Mouse (Mus musculus): Measurements from ENCODE around the gene Rsph1. TPM values are rescaled to one million over a fixed set of nuclear protein-coding genes. Genes with fewer than 3 reads are reported as not detected.

The Rsph1 gene
- polyA plus RNA-seq, 1 experiment from 2014 or later: 0.88 TPM

- H3K4me1 ChIP-seq (replicated peaks; ENCODE audit: control insufficient read depth, insufficient read depth, low read length): peaks cover 21% of the 10 kb centered on the region
- DNase-seq (ENCODE audit: low spot score) (no peak), ATAC-seq (replicated peaks; ENCODE audit: low FRiP score) (no peak)
- H3K27me3 ChIP-seq (replicated peaks; ENCODE audit: control insufficient read depth, insufficient read depth, low read length): peaks cover 8% of the 10 kb centered on the region
- H3K9me3 ChIP-seq (ENCODE audit: control insufficient read depth, low read length): no peaks in the 10 kb centered on the region
- WGBS: 10% methylated on average over 7 of the region's 7 CpGs
- no peak overlapping the region for H3K27ac ChIP-seq (ENCODE audit: low read depth, low read length)
- peak overlapping the region; percentile 64 for H3K4me3 ChIP-seq (ENCODE audit: low read depth, low read length)
- H3K36me3 ChIP-seq (ENCODE audit: control insufficient read depth, insufficient read depth, low read length): no peaks in the 10 kb centered on the region
- H3K4me2 ChIP-seq: peak overlapping the region; percentile 97
- H3K9ac ChIP-seq (ENCODE audit: low read depth, low read length): 0 out of 2 replicates have a peak overlapping the region, but pooled peaks have one; percentile 3
These were observed 20.3 kb upstream of the Rsph1 start for GRCm38 (mm10) chr17:31297521-31297939.

- H3K4me3 ChIP-seq (ENCODE audit: low read depth, low read length): peak overlapping the region; percentile 64
- no peaks in the 10 kb centered on the region for H3K36me3 ChIP-seq (ENCODE audit: control insufficient read depth, insufficient read depth, low read length)
- WGBS: 2% methylated on average over 66 of the region's 68 CpGs
- H3K9me3 ChIP-seq (ENCODE audit: control insufficient read depth, low read length): no peaks in the 10 kb centered on the region
- peaks cover 8% of the 10 kb centered on the region for H3K27me3 ChIP-seq (replicated peaks; ENCODE audit: control insufficient read depth, insufficient read depth, low read length)
- peak; percentile 80 for DNase-seq (ENCODE audit: low spot score)
- peak; percentile 78 for ATAC-seq (replicated peaks; ENCODE audit: low FRiP score)
- H3K4me2 ChIP-seq: peak overlapping the region; percentile 97
- peak overlapping the region; percentile 11; the same call in 1 of the 2 replicates for H3K27ac ChIP-seq (ENCODE audit: low read depth, low read length)
- peak overlapping the region; percentile 73 for H3K9ac ChIP-seq (ENCODE audit: low read depth, low read length)
- peaks cover 21% of the 10 kb centered on the region for H3K4me1 ChIP-seq (replicated peaks; ENCODE audit: control insufficient read depth, insufficient read depth, low read length)
These were observed 19.0 kb upstream of the Rsph1 start for GRCm38 (mm10) chr17:31295892-31296781.

DNA sequence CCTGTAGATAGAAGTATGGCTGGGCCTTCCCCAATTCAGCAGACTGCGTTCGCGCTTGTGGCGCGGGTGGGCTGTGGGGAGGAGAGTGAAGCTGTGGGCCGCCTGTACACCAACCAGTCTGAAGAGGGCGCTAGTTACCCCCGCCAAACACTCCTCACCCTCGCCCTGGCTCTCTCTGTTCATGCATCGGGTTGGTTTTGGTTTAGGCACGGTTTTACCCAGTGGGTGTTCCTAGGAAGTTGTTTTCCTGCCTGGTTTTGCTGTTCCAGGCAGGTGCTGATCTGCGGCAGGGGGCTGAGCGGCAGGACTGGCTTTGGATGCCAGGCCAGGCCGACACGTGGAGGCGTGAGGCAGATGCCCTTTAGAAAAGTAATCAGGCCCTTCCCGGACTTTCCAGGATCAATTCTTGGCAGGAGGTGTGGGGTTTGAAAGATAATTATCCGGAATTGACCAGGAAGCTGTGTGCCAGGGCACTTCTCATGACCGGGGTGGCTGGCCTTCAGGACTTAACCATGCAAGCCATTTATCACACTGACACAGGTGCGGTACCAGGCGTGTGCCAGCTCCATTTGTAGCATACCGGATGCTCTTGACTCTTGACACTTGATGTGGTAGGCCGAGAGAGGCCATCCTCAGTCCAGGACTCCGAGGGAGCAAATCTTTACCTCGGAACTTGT is 18.2 kb upstream of the Rsph1 start:
- peak overlapping the region; percentile 73 for H3K9ac ChIP-seq (ENCODE audit: low read depth, low read length)
- no peaks in the 10 kb centered on the region for H3K36me3 ChIP-seq (ENCODE audit: control insufficient read depth, insufficient read depth, low read length)
- ATAC-seq (replicated peaks; ENCODE audit: low FRiP score): peak; percentile 70
- H3K27ac ChIP-seq (ENCODE audit: low read depth, low read length): no peak overlapping the region
- H3K27me3 ChIP-seq (replicated peaks; ENCODE audit: control insufficient read depth, insufficient read depth, low read length): peaks cover 8% of the 10 kb centered on the region
- peaks cover 21% of the 10 kb centered on the region for H3K4me1 ChIP-seq (replicated peaks; ENCODE audit: control insufficient read depth, insufficient read depth, low read length)
- WGBS: 10% methylated on average over 25 of the region's 25 CpGs
- H3K4me3 ChIP-seq (ENCODE audit: low read depth, low read length): peak overlapping the region; percentile 64
- H3K4me2 ChIP-seq: peak overlapping the region; percentile 97
- H3K9me3 ChIP-seq (ENCODE audit: control insufficient read depth, low read length): no peaks in the 10 kb centered on the region
- DNase-seq (ENCODE audit: low spot score): peak; percentile 51

DNA sequence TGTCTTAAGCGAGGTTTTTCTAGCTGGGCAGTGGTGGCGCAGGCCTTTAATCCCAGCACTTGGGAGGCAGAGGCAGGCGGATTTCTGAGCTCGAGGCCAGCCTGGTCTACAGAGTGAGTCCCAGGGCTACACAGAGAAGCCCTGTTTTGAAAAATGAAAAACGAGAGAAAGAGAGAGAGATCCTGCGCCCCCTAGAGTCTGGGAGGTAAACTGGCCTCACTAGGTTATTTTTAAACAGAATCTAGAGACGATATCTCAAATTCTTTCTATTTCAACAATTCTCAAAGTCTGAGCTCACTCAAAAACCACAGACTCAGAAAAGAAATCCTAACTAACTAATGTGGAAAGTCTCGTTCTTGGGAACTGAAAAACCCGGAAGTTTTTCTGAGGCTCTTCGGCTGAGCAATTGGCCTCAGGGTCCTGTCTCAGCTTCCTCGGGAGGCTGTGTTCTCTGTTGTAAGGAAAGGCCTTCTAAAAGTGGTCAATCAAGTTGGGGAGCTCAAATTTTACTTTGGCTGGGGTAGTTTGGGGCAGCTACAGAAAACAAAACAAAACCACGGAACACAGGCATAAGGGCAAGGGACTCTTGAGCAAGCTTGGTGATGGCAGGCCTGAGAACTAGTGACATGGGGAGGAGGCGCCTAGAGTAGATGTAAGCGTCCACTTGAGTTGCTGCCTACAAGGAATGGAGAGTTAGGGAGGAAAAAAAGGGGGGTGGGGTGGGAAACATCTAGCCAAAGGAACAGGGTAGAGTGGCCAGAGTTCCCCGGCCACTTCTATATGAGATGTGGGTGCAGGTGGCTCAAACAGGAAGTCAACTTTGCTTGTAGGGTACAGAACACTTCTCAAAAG is 17.4 kb upstream of the Rsph1 start:
- no peak for DNase-seq (ENCODE audit: low spot score)
- no peak overlapping the region for H3K4me3 ChIP-seq (ENCODE audit: low read depth, low read length)
- peak overlapping the region; percentile 5; the same call in 1 of the 2 replicates for H3K9ac ChIP-seq (ENCODE audit: low read depth, low read length)
- H3K27me3 ChIP-seq (replicated peaks; ENCODE audit: control insufficient read depth, insufficient read depth, low read length): peaks cover 8% of the 10 kb centered on the region
- no peak for ATAC-seq (replicated peaks; ENCODE audit: low FRiP score)
- H3K4me1 ChIP-seq (replicated peaks; ENCODE audit: control insufficient read depth, insufficient read depth, low read length): peaks cover 21% of the 10 kb centered on the region
- no peaks in the 10 kb centered on the region for H3K9me3 ChIP-seq (ENCODE audit: control insufficient read depth, low read length)
- H3K27ac ChIP-seq (ENCODE audit: low read depth, low read length): no peak overlapping the region
- peak overlapping the region; percentile 97 for H3K4me2 ChIP-seq
- H3K36me3 ChIP-seq (ENCODE audit: control insufficient read depth, insufficient read depth, low read length): no peaks in the 10 kb centered on the region
- 68% methylated on average over 15 of the region's 15 CpGs for WGBS

- 51% methylated on average over 6 of the region's 6 CpGs for WGBS
- DNase-seq (ENCODE audit: low spot score): no peak
- H3K27ac ChIP-seq (ENCODE audit: low read depth, low read length): no peak overlapping the region
These were observed 13.7 kb upstream of the Rsph1 start for GRCm38 (mm10) chr17:31290859-31291258.

DNA sequence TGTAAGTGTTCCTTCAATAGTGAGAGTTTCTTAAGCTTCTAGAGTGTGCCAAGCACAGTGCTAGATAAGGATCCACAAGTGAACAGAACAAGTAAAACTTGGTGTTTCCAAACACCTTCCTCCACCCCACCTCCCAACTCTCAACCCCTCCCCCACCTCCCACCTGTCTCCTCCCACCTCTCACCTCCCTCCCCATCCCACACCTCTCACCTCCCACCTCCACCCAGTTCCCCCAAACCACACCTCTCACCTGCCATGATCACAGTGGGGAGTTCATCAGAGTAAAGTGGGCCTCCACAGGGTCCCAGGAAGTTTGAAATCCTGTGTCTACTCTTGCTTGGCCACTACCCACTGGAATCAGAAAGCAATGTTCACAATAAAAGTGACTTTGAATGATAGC is 13.1 kb upstream of the Rsph1 start:
- no peaks in the 10 kb centered on the region for H3K9me3 ChIP-seq (ENCODE audit: control insufficient read depth, low read length)
- H3K4me1 ChIP-seq (replicated peaks; ENCODE audit: control insufficient read depth, insufficient read depth, low read length): peaks cover 1% of the 10 kb centered on the region
- DNase-seq (ENCODE audit: low spot score): no peak
- H3K4me2 ChIP-seq: no peak overlapping the region
- no peak overlapping the region for H3K9ac ChIP-seq (ENCODE audit: low read depth, low read length)
- H3K27me3 ChIP-seq (replicated peaks; ENCODE audit: control insufficient read depth, insufficient read depth, low read length): 0 out of 2 replicates have a peak, but pooled peaks cover 1% of the 10 kb centered on the region
- no peak overlapping the region for H3K4me3 ChIP-seq (ENCODE audit: low read depth, low read length)
- H3K36me3 ChIP-seq (ENCODE audit: control insufficient read depth, insufficient read depth, low read length): no peaks in the 10 kb centered on the region
- no peak overlapping the region for H3K27ac ChIP-seq (ENCODE audit: low read depth, low read length)
- no peak for ATAC-seq (replicated peaks; ENCODE audit: low FRiP score)

More at GRCm38 (mm10) chr17:31290859-31291258, 13.7 kb upstream of the Rsph1 start:
- H3K4me3 ChIP-seq (ENCODE audit: low read depth, low read length): no peak overlapping the region
- no peaks in the 10 kb centered on the region for H3K36me3 ChIP-seq (ENCODE audit: control insufficient read depth, insufficient read depth, low read length)
- H3K9ac ChIP-seq (ENCODE audit: low read depth, low read length): no peak overlapping the region
- peaks cover 6% of the 10 kb centered on the region for H3K27me3 ChIP-seq (replicated peaks; ENCODE audit: control insufficient read depth, insufficient read depth, low read length)
- no peak overlapping the region for H3K4me2 ChIP-seq
- H3K4me1 ChIP-seq (replicated peaks; ENCODE audit: control insufficient read depth, insufficient read depth, low read length): peaks cover 7% of the 10 kb centered on the region
- H3K9me3 ChIP-seq (ENCODE audit: control insufficient read depth, low read length): no peaks in the 10 kb centered on the region
- ATAC-seq (replicated peaks; ENCODE audit: low FRiP score): no peak

GRCm38 (mm10) chr17:31288999-31289726 is 12.0 kb upstream of the Rsph1 start:
- ATAC-seq (replicated peaks; ENCODE audit: low FRiP score) (no peak), DNase-seq (ENCODE audit: low spot score) (no peak)
- Histone ChIP-seq H3K4me1 (replicated peaks; ENCODE audit: control insufficient read depth, insufficient read depth, low read length) (no peaks in the 10 kb centered on the region), H3K9ac (ENCODE audit: low read depth, low read length) (no peak overlapping the region), H3K36me3 (ENCODE audit: control insufficient read depth, insufficient read depth, low read length) (no peaks in the 10 kb centered on the region), H3K4me2 (no peak overlapping the region), H3K4me3 (ENCODE audit: low read depth, low read length) (no peak overlapping the region), H3K27me3 (replicated peaks; ENCODE audit: control insufficient read depth, insufficient read depth, low read length) (no peaks in the 10 kb centered on the region), H3K9me3 (ENCODE audit: control insufficient read depth, low read length) (no peaks in the 10 kb centered on the region), H3K27ac (ENCODE audit: low read depth, low read length) (no peak overlapping the region)
- 40% methylated on average over 7 of the region's 7 CpGs for WGBS

- Histone ChIP-seq H3K4me3 (ENCODE audit: low read depth, low read length) (no peak overlapping the region), H3K9me3 (ENCODE audit: control insufficient read depth, low read length) (no peaks in the 10 kb centered on the region), H3K27me3 (replicated peaks; ENCODE audit: control insufficient read depth, insufficient read depth, low read length) (no peaks in the 10 kb centered on the region), H3K27ac (ENCODE audit: low read depth, low read length) (no peak overlapping the region), H3K36me3 (ENCODE audit: control insufficient read depth, insufficient read depth, low read length) (no peaks in the 10 kb centered on the region), H3K4me1 (replicated peaks; ENCODE audit: control insufficient read depth, insufficient read depth, low read length) (no peaks in the 10 kb centered on the region), H3K9ac (ENCODE audit: low read depth, low read length) (no peak overlapping the region), H3K4me2 (no peak overlapping the region)
- WGBS: 88% methylated on average over 3 of the region's 3 CpGs
- ATAC-seq (replicated peaks; ENCODE audit: low FRiP score) (no peak), DNase-seq (ENCODE audit: low spot score) (no peak)
These were observed 10.0 kb upstream of the Rsph1 start for GRCm38 (mm10) chr17:31287216-31287615.
